In genomic region chr16:25176870-25177269, GRCm38 (mm10) we compare ENCODE assay signal across 26 mouse cellular contexts.
"Had no signal": no experiment of that assay in that cellular context is flagged by ENCODE, and none has a peak within 500 bp of the region (broad histone marks: within the 10 kb centered on the region; RNA-seq: fewer than 3 reads in every experiment).

No protein-coding gene starts in this region.

- H3K4me3 ChIP-seq: gastrocnemius, adult 2 months; heart, adult 2 months; heart, embryonic 13.5 days; heart, embryonic 15.5 days; hindbrain, embryonic 13.5 days; hindbrain, embryonic 15.5 days; kidney, embryonic 15.5 days; limb, embryonic 13.5 days; limb, embryonic 15.5 days had no signal

- H3K9me3 ChIP-seq: heart, embryonic 13.5 days; heart, embryonic 15.5 days; hindbrain, embryonic 13.5 days; hindbrain, embryonic 15.5 days; kidney, embryonic 15.5 days; limb, embryonic 13.5 days; limb, embryonic 15.5 days had no signal

- ATAC-seq: hindbrain, postnatal 0 days; intestine, embryonic 16.5 days had no signal

- H3K27ac ChIP-seq: gastrocnemius, adult 2 months; heart, adult 2 months; heart, embryonic 13.5 days; heart, embryonic 15.5 days; hindbrain, embryonic 13.5 days; hindbrain, embryonic 15.5 days; hindbrain, postnatal 0 days; kidney, embryonic 15.5 days; kidney, postnatal 0 days; limb, embryonic 13.5 days; limb, embryonic 15.5 days had no signal

- H3K27me3 ChIP-seq: heart, embryonic 13.5 days; heart, embryonic 15.5 days; hindbrain, embryonic 13.5 days; hindbrain, embryonic 15.5 days; kidney, embryonic 15.5 days; limb, embryonic 13.5 days; limb, embryonic 15.5 days had no signal

- H3K4me1 ChIP-seq: heart, embryonic 13.5 days; heart, embryonic 15.5 days; hindbrain, embryonic 13.5 days; hindbrain, embryonic 15.5 days; kidney, embryonic 15.5 days; limb, embryonic 13.5 days; limb, embryonic 15.5 days had no signal

- DNase-seq: gastrocnemius, adult 2 months; gastrocnemius, postnatal 10 days; gastrocnemius, postnatal 25 days; heart, adult 11 months; heart, adult 2 months; heart, postnatal 14 days; heart, postnatal 36 days; kidney, adult 11 months; kidney, adult 2 months; kidney, adult 9 months; kidney, postnatal 14 days; kidney, postnatal 36 days; layer of hippocampus, adult 9-11 months; layer of hippocampus, postnatal 36 days; left cerebral cortex, postnatal 4 days had no signal

- H3K9ac ChIP-seq: heart, embryonic 13.5 days; heart, embryonic 15.5 days; hindbrain, embryonic 13.5 days; hindbrain, embryonic 15.5 days; kidney, embryonic 15.5 days; limb, embryonic 13.5 days; limb, embryonic 15.5 days had no signal

- H3K36me3 ChIP-seq: heart, embryonic 13.5 days; heart, embryonic 15.5 days; hindbrain, embryonic 13.5 days; hindbrain, embryonic 15.5 days; kidney, embryonic 15.5 days; limb, embryonic 13.5 days; limb, embryonic 15.5 days had no signal

- H3K4me2 ChIP-seq: heart, embryonic 11.5 days; heart, embryonic 13.5 days; heart, embryonic 15.5 days; hindbrain, embryonic 13.5 days; hindbrain, embryonic 15.5 days; kidney, embryonic 15.5 days; limb, embryonic 13.5 days; limb, embryonic 15.5 days had no signal
